Mouse (Mus musculus) limb, embryonic 10.5 days (tissue): ENCODE measurements around the gene Cds2. TPM values are rescaled to one million over a fixed set of nuclear protein-coding genes. Genes with fewer than 3 reads are reported as not detected.
"Not testable (repeated sequence)": the region's sequence is repeated elsewhere in the genome, so short reads cannot be mapped to it uniquely, and the experiment has no call there.

Experiments used
- DNase-seq: peaks from one replicate; pipeline ENCODE4 v3.0.0-alpha.2; 2017; ENCODE audit warnings: low spot score
- H3K27ac ChIP-seq: fragments of 300-500 bp; sonication (generic); 2 replicates; pipeline ENCODE4 v1.5.1; 2016; ENCODE audit warnings: mild to moderate bottlenecking
- H3K27me3 ChIP-seq: fragments of 300-500 bp; sonication (generic); 2 replicates; pipeline ENCODE4 v1.6.1; 2016; ENCODE audit warnings: low read depth, mild to moderate bottlenecking; ENCODE audit not compliant: poor library complexity, severe bottlenecking
- H3K36me3 ChIP-seq: fragments of 300-500 bp; sonication (generic); 2 replicates; pipeline ENCODE4 v1.6.1; 2016; ENCODE audit warnings: mild to moderate bottlenecking, moderate library complexity
- H3K4me1 ChIP-seq: fragments of 300-500 bp; sonication (generic); 2 replicates; pipeline ENCODE4 v1.6.1; 2016
- H3K4me3 ChIP-seq: fragments of 300-500 bp; sonication (generic); 2 replicates; pipeline ENCODE4 v1.5.1; 2016; ENCODE audit warnings: mild to moderate bottlenecking, moderate library complexity
- H3K9me3 ChIP-seq: fragments of 300-500 bp; sonication (generic); replicated peaks from 2 replicates; pipeline ENCODE4 v1.6.1; 2016; ENCODE audit warnings: mild to moderate bottlenecking
- WGBS: fragments of 180-500 bp; shearing (Covaris S2); methylation state at CpG from one replicate; pipeline ENCODE4 v1.1.7; 2016; 5-methylcytosine and 5-hydroxymethylcytosine counted together
- polyA plus RNA-seq: library from polyadenylated mRNA; unstranded; fragments of >200 nt; fragmentation: Nextera tagmentation; extraction: Ambion mirVana; gene quantifications from 2 replicates; pipeline ENCODE4 v1.2.1, GENCODE M21; 2016

Cds2 gene
- 25.8 and 26.7 TPM in 2 replicates for polyA plus RNA-seq

- Histone ChIP-seq H3K36me3 (no peaks in the 10 kb centered on the region), H3K27me3 (no peaks in the 10 kb centered on the region), H3K4me1 (peaks cover 24% of the 10 kb centered on the region), H3K27ac (peak within 1 kb of the TSS; percentile 94), H3K9me3 (no peaks in the 10 kb centered on the region), H3K4me3 (peak within 1 kb of the TSS; percentile 94)
- peak; percentile 99 for DNase-seq
- WGBS = under 1% methylated on average over 49 of the region's 49 CpGs
These were observed at the start of gene Cds2 for GRCm38 (mm10) chr2:132262879-132263398. TSS of gene Cds2 (plus strand) at chr2:132263148.

- no peak overlapping the region for H3K27ac ChIP-seq
- no peaks in the 10 kb centered on the region for H3K36me3 ChIP-seq
- no peaks in the 10 kb centered on the region for H3K9me3 ChIP-seq
- H3K27me3 ChIP-seq = no peaks in the 10 kb centered on the region
- WGBS = 74% methylated on average over 11 of the region's 11 CpGs
- no peaks in the 10 kb centered on the region for H3K4me1 ChIP-seq
- DNase-seq = no peak
- H3K4me3 ChIP-seq = no peak overlapping the region
These were observed 41.3 kb upstream of the Cds2 start for GRCm38 (mm10) chr2:132221611-132222073.

GRCm38 (mm10) chr2:132224359-132224758 lies 38.6 kb upstream of the Cds2 start:
- Histone ChIP-seq H3K36me3 (no peaks in the 10 kb centered on the region), H3K9me3 (no peaks in the 10 kb centered on the region), H3K4me3 (no peak overlapping the region), H3K27ac (no peak overlapping the region), H3K4me1 (no peaks in the 10 kb centered on the region), H3K27me3 (no peaks in the 10 kb centered on the region)
- 88% methylated on average over 4 of the region's 4 CpGs for WGBS
- DNase-seq = no peak

GRCm38 (mm10) chr2:132232413-132232945 lies 30.5 kb upstream of the Cds2 start:
- H3K36me3 ChIP-seq = no peaks in the 10 kb centered on the region
- no peak for DNase-seq
- no peaks in the 10 kb centered on the region for H3K27me3 ChIP-seq
- H3K27ac ChIP-seq = no peak overlapping the region
- no peaks in the 10 kb centered on the region for H3K9me3 ChIP-seq
- 90% methylated on average over 3 of the region's 3 CpGs for WGBS
- no peak overlapping the region for H3K4me3 ChIP-seq
- peaks cover 4% of the 10 kb centered on the region; the same call in 1 of the 2 replicates for H3K4me1 ChIP-seq

- Histone ChIP-seq H3K4me1 (peaks cover 4% of the 10 kb centered on the region; the same call in 1 of the 2 replicates), H3K27ac (no peak overlapping the region), H3K36me3 (no peaks in the 10 kb centered on the region), H3K4me3 (no peak overlapping the region), H3K27me3 (no peaks in the 10 kb centered on the region), H3K9me3 (no peaks in the 10 kb centered on the region)
- 65% methylated on average over 16 of the region's 16 CpGs for WGBS
- DNase-seq = no peak
These were observed 28.8 kb upstream of the Cds2 start for GRCm38 (mm10) chr2:132233985-132234765.

GRCm38 (mm10) chr2:132235291-132235690 lies 27.7 kb upstream of the Cds2 start:
- no peak overlapping the region for H3K4me3 ChIP-seq
- no peaks in the 10 kb centered on the region for H3K27me3 ChIP-seq
- H3K27ac ChIP-seq = no peak overlapping the region
- no peak for DNase-seq
- peaks cover 4% of the 10 kb centered on the region; the same call in 1 of the 2 replicates for H3K4me1 ChIP-seq
- H3K9me3 ChIP-seq = no peaks in the 10 kb centered on the region
- 44% methylated on average over 2 of the region's 2 CpGs for WGBS
- no peaks in the 10 kb centered on the region for H3K36me3 ChIP-seq

- H3K27me3 ChIP-seq = no peaks in the 10 kb centered on the region
- H3K36me3 ChIP-seq = no peaks in the 10 kb centered on the region
- 81% methylated on average over 7 of the region's 7 CpGs for WGBS
- peaks cover 4% of the 10 kb centered on the region; the same call in 1 of the 2 replicates for H3K4me1 ChIP-seq
- H3K4me3 ChIP-seq = no peak overlapping the region
- no peak overlapping the region for H3K27ac ChIP-seq
- DNase-seq = no peak
- no peaks in the 10 kb centered on the region for H3K9me3 ChIP-seq
These were observed 27.0 kb upstream of the Cds2 start for GRCm38 (mm10) chr2:132235975-132236374.

- not testable (repeated sequence) for H3K27ac ChIP-seq, DNase-seq, H3K9me3 ChIP-seq, H3K4me1 ChIP-seq, H3K27me3 ChIP-seq, H3K4me3 ChIP-seq
- 88% methylated on average over 3 of the region's 3 CpGs for WGBS
- peaks cover 30% of the 10 kb centered on the region for H3K36me3 ChIP-seq
These were observed 23.5 kb upstream of the Cds2 start for GRCm38 (mm10) chr2:132239434-132239833.

GRCm38 (mm10) chr2:132240457-132240856 lies 22.5 kb upstream of the Cds2 start:
- WGBS = 38% methylated on average over 10 of the region's 10 CpGs
- not testable (repeated sequence) for H3K9me3 ChIP-seq, H3K27me3 ChIP-seq, H3K4me3 ChIP-seq, H3K4me1 ChIP-seq, H3K27ac ChIP-seq
- DNase-seq = peak; percentile 61
- H3K36me3 ChIP-seq = peaks cover 38% of the 10 kb centered on the region

GRCm38 (mm10) chr2:132243370-132243769 lies 19.6 kb upstream of the Cds2 start:
- Histone ChIP-seq H3K4me1 (peaks cover 8% of the 10 kb centered on the region), H3K27me3 (no peaks in the 10 kb centered on the region), H3K27ac (no peak overlapping the region), H3K9me3 (no peaks in the 10 kb centered on the region), H3K4me3 (no peak overlapping the region), H3K36me3 (peaks cover 48% of the 10 kb centered on the region)
- no peak for DNase-seq
- WGBS = 90% methylated on average over 3 of the region's 3 CpGs

- Histone ChIP-seq H3K27me3 (no peaks in the 10 kb centered on the region), H3K4me3 (peak within 1 kb of the TSS; percentile 67), H3K4me1 (peaks cover 33% of the 10 kb centered on the region), H3K27ac (peak within 1 kb of the TSS; percentile 87), H3K36me3 (peaks cover 67% of the 10 kb centered on the region), H3K9me3 (no peaks in the 10 kb centered on the region)
- peak; percentile 97 for DNase-seq
- 4% methylated on average over 50 of the region's 50 CpGs for WGBS
These were observed 15.2 kb upstream of the Cds2 start, which contains the start of gene Tmem230 for GRCm38 (mm10) chr2:132247539-132248313. TSS of gene Tmem230 (minus strand) at chr2:132247807.

- Histone ChIP-seq H3K36me3 (peaks cover 38% of the 10 kb centered on the region), H3K27me3 (no peaks in the 10 kb centered on the region), H3K9me3 (no peaks in the 10 kb centered on the region), H3K27ac (peak overlapping the region; percentile 91), H3K4me1 (peaks cover 33% of the 10 kb centered on the region), H3K4me3 (peak overlapping the region; percentile 65)
- WGBS = 10% methylated on average over 8 of the region's 8 CpGs
- no peak for DNase-seq
These were observed 11.0 kb upstream of the Cds2 start for GRCm38 (mm10) chr2:132251911-132252310.
